Comparison of ENCODE assay signal across 8 mouse cellular contexts in the genomic region with DNA sequence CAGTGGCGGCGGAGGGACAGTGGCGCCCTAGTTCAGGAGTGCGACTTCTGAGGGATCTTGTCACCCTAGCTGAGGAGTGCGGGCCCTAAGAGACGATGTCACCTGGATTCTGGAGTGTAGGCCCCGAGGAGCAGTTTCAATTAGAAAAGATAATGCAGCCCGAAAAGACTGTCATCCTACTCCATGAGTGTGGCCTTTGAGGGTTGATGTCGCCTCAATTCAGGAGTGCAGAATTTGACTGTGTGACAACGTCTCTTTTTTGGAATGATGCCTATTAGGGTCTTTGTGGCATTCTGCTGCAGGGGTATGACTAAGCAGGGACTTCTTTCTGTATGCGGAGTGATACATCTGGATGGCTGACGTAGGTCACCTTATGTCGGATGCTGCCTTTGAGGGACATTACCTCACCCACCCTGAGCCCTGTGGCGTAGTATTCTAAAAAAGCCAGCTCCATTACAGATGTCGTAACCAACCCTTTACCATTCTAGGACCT. TPM values are rescaled to one million over a fixed set of nuclear protein-coding genes. Genes with fewer than 3 reads are reported as not detected.
DNase-seq lines count a peak whose midpoint lies in the region; ATAC-seq lines count a peak whose summit lies in the region.

No protein-coding gene starts in this region.

- ATAC-seq in heart, embryonic 13.5 days (ENCODE audit: extremely low read depth, insufficient number of reproducible peaks, low FRiP score, low TSS enrichment), result peak; percentile 57

- peak; percentile 34 for DNase-seq in adrenal gland, adult 2 months
- DNase-seq in adrenal gland, postnatal 25 days, result no peak
- peak; percentile 86 for DNase-seq in MEL-GATA-1-ER (ENCODE audit: extremely low read depth, low read depth)
- peak; percentile 77 for DNase-seq in embryo, embryonic 11 days
- peak; percentile 73 for DNase-seq in layer of hippocampus, adult 9-11 months
- peak; percentile 10 for DNase-seq in lung, postnatal 25 days (ENCODE audit: low spot score)
- peak; percentile 58 to 81 for DNase-seq in right cerebral cortex, postnatal 10 days (ENCODE audit: low spot score in 2 of 2)

- peaks cover 41% of the 10 kb centered on the region for H3K36me3 ChIP-seq in heart, embryonic 13.5 days

- peaks cover 26% of the 10 kb centered on the region for H3K4me1 ChIP-seq in heart, embryonic 13.5 days

- H3K4me2 ChIP-seq in heart, embryonic 13.5 days, result peak overlapping the region; percentile 79

- H3K9me3 ChIP-seq in heart, embryonic 13.5 days, result no peaks in the 10 kb centered on the region

- WGBS in heart, embryonic 13.5 days, result under 1% methylated on average over 15 of the region's 15 CpGs

- H3K9ac ChIP-seq in heart, embryonic 13.5 days, result peak overlapping the region; percentile 94

- H3K4me3 ChIP-seq in heart, embryonic 13.5 days, result peak overlapping the region; percentile 90

- H3K27me3 ChIP-seq in heart, embryonic 13.5 days (replicated peaks), result no peaks in the 10 kb centered on the region

- peak overlapping the region; percentile 96 for H3K27ac ChIP-seq in heart, embryonic 13.5 days (replicated peaks)

RNA-seq across cellular contexts. Expression of a gene that starts 0.4 kb away (rescaled TPM):
- 100 to 1,000 TPM; 138 to 145 TPM for total RNA-seq in adrenal gland, adult 2 months (2021)
- polyA plus RNA-seq in adrenal gland, adult 2 months (2012; rRNA removed), result 31.6 and 32.0 TPM in 2 replicates
- total RNA-seq in adrenal gland, postnatal 25 days (2021), result 141 and 142 TPM in 2 replicates
- 268 and 283 TPM in 2 replicates for polyA plus RNA-seq in heart, embryonic 13.5 days (2015; fragmentation: Nextera tagmentation; extraction: Ambion mirVana)
